Mouse (Mus musculus) myocyte (in vitro differentiated cells): ENCODE data around the gene Dcaf17. TPM values are rescaled to one million over a fixed set of nuclear protein-coding genes. Genes with fewer than 3 reads are reported as not detected.

Experiments used
- H3K27me3 ChIP-seq: one replicate; pipeline ENCODE4 v1.6.1; 2011; ENCODE audit not compliant: control insufficient read depth, insufficient read depth, insufficient read length
- H3K36me3 ChIP-seq: one replicate; pipeline ENCODE4 v1.6.1; 2011; ENCODE audit not compliant: control insufficient read depth, insufficient read depth
- H3K4me2 ChIP-seq: one replicate; pipeline ENCODE4 v1.6.1; 2011; ENCODE audit warnings: low read depth, control low read depth
- H3K4me3 ChIP-seq: one replicate; pipeline ENCODE4 v1.5.1; 2011; ENCODE audit warnings: mild to moderate bottlenecking, control low read depth, moderate library complexity
- H3K79me2 ChIP-seq: one replicate; pipeline ENCODE4 v1.6.1; 2011; ENCODE audit not compliant: control insufficient read depth, insufficient read depth
- H3ac ChIP-seq: one replicate; pipeline ENCODE4 v1.6.1; 2011; ENCODE audit not compliant: control insufficient read depth, insufficient read length
- CEBPB ChIP-seq: IDR thresholded peaks from 2 replicates; pipeline ENCODE4 v1.6.1; 2011; ENCODE audit warnings: mild to moderate bottlenecking, moderate library complexity; ENCODE audit not compliant: poor library complexity, insufficient read depth, severe bottlenecking
- E2F4 ChIP-seq: IDR thresholded peaks from one replicate; pipeline ENCODE4 v1.6.1; 2011; ENCODE audit warnings: mild to moderate bottlenecking, control low read depth, moderate library complexity; ENCODE audit not compliant: insufficient read depth
- MAX ChIP-seq: IDR thresholded peaks from one replicate; pipeline ENCODE4 v1.6.1; 2011; ENCODE audit warnings: low read depth, mild to moderate bottlenecking, control low read depth
- MYOD1 ChIP-seq, 3 experiments: IDR thresholded peaks; one replicate each; pipeline ENCODE4 v1.6.1; 2011; ENCODE audit warnings: control low read depth in 2 of 3, low read depth in 2 of 3, mild to moderate bottlenecking in 2 of 3, moderate library complexity in 1 of 3; ENCODE audit not compliant: insufficient read length in 2 of 3, control insufficient read depth in 1 of 3
- MYOG ChIP-seq, 3 experiments: IDR thresholded peaks; one replicate each; pipeline ENCODE4 v1.6.1; 2011; ENCODE audit warnings: control low read depth in 2 of 3, low read depth in 2 of 3, mild to moderate bottlenecking in 2 of 3; ENCODE audit not compliant: insufficient read length in 2 of 3, control insufficient read depth in 1 of 3, insufficient read depth in 1 of 3
- POLR2A ChIP-seq: IDR thresholded peaks from one replicate; pipeline ENCODE4 v1.6.1; 2011; ENCODE audit warnings: low read depth, mild to moderate bottlenecking, control low read depth, moderate library complexity; ENCODE audit not compliant: insufficient read length
- POLR2AphosphoS2 ChIP-seq: IDR thresholded peaks from one replicate; pipeline ENCODE4 v1.6.1; 2011; ENCODE audit warnings: low read depth, control low read depth; ENCODE audit not compliant: insufficient read length
- REST ChIP-seq: IDR thresholded peaks from one replicate; pipeline ENCODE4 v1.6.1; 2011; ENCODE audit warnings: mild to moderate bottlenecking, control low read depth, moderate library complexity; ENCODE audit not compliant: insufficient read depth, insufficient read length
- SRF ChIP-seq: IDR thresholded peaks from one replicate; pipeline ENCODE4 v1.6.1; 2011; ENCODE audit warnings: low read depth; ENCODE audit not compliant: control insufficient read depth, insufficient read length
- TCF12 ChIP-seq: IDR thresholded peaks from one replicate; pipeline ENCODE4 v1.6.1; 2011; ENCODE audit warnings: mild to moderate bottlenecking, control low read depth; ENCODE audit not compliant: poor library complexity, insufficient read depth, severe bottlenecking
- TCF3 ChIP-seq: IDR thresholded peaks from one replicate; pipeline ENCODE4 v1.6.1; 2011; ENCODE audit warnings: low read depth, control low read depth; ENCODE audit not compliant: insufficient read length
- USF1 ChIP-seq: IDR thresholded peaks from one replicate; pipeline ENCODE4 v1.6.1; 2011; ENCODE audit warnings: low read depth, mild to moderate bottlenecking, control low read depth, moderate library complexity
- polyA plus RNA-seq: library from polyadenylated mRNA; unstranded; fragments of >200 nt; fragmentation: generic; extraction: Trizol; gene quantifications from one replicate; pipeline ENCODE4 v1.2.1, GENCODE M21; 2012; ENCODE audit warnings: missing spikeins

The Dcaf17 gene
- polyA plus RNA-seq, 1 experiment: 1.9 TPM

DNA sequence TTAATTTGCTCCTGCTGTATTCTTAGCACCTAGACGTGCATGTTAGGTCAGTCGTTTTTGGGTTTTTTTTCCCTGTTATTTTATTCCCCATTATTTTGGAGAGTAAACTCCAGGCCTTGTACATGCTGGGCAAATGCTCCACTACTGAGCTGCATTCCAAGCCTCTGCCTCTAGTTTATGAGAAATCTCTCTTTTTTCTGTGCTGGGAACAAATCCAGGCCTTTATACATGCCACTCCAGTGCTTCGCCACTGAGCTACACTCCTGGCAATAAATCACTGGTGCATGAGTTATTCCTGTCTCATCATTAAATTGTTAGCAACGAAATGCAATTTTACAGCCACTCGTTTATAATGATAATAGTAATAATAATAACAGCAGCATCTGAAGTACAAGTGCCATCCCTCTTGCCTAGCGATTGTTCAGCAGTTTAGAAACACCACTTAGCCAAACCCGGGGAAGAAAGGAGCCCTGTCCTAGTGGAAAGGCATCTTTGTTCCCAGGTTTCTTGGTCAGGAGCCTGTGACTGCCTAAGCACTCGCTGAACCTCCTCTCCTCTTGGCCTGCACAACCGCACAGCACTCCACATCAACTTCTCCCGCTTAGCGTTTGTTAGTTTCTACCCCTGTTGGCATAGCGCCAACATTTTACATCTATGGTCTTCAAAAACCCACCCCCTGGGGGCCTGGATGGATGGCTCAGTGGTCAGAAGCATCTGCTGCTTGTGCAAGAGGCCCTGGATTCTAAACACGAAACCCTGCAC is 67.3 kb downstream of the Dcaf17 start:
- Histone ChIP-seq H3K4me2 (no peak overlapping the region), H3K79me2 (no peaks in the 10 kb centered on the region), H3K36me3 (no peaks in the 10 kb centered on the region), H3ac (no peak overlapping the region), H3K4me3 (no peak overlapping the region), H3K27me3 (no peaks in the 10 kb centered on the region)
- TF ChIP-seq MYOD1 (IDR thresholded peaks at IDR 0.05; ENCODE audit: control insufficient read depth in 1 of 3, insufficient read length in 2 of 3, low read depth in 2 of 3) (no peak), E2F4 (no peak)

DNA sequence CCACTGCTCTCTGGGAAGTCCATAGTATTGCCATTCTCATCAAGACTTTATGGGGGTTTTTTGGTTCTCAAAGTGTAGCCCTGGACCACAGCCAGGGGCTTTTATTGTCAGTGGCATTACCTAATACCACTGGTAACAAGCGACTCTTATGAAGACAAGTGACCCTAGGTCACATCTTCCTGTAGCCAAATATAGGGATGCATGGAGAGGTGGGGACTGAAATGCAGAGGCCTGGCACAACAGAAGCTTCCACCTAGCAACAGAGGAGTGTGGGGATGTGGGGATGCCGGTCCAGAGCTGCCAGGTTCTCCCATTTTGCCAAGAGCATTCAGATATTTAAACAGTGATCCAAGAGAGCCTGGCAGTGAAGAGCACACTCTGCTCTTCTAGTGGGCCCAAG is 68.5 kb downstream of the Dcaf17 start:
- Histone ChIP-seq H3ac (no peak overlapping the region), H3K79me2 (no peaks in the 10 kb centered on the region), H3K4me2 (no peak overlapping the region), H3K4me3 (no peak overlapping the region), H3K27me3 (no peaks in the 10 kb centered on the region), H3K36me3 (no peaks in the 10 kb centered on the region)
- TF ChIP-seq REST (no peak), TCF12 (no peak), POLR2A (no peak), CEBPB (no peak), MYOD1 (IDR thresholded peaks at IDR 0.05; ENCODE audit: control insufficient read depth in 1 of 3, insufficient read length in 2 of 3, low read depth in 2 of 3) (no peak), POLR2AphosphoS2 (no peak), MAX (no peak), USF1 (no peak), MYOG (IDR thresholded peaks at IDR 0.05; ENCODE audit: control insufficient read depth in 1 of 3, insufficient read depth in 1 of 3, insufficient read length in 2 of 3, low read depth in 2 of 3) (no peak), TCF3 (no peak), E2F4 (no peak), SRF (no peak)

DNA sequence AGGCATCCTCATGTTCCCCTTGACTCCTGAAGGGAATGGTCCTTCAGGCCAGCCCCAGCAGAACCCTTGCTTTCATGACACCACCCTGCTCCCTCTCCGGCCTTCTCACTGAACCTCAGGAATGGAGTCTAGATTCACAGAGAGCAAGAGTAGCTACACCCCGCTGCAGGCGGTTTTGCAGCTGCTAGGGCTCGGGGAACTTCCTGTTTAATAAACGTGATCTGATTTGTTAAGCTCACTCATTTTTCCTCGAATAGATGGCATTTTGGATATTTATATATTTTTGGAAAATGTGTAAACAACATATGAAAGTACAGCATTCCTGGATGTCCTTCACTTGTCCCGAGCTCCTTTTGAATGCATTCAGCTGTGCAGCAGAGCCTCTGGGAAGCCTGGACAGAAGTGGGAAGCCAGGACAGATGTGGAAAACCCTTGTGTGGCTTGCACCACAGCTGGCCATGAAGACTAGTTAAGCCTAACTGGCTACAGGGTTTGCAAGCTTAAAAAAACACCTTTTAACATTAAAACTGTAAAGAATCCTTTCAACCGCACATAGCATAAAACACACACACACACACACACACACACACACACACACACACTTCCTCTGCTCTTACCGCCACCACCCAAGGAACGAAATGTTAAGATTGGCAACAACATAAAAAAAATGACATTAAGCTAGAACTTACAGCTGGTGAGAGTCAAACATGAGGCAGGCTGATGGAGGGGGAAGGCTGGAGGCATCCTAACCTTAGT is 72.8 kb downstream of the Dcaf17 start:
- Histone ChIP-seq H3K4me2 (no peak overlapping the region), H3K36me3 (no peaks in the 10 kb centered on the region), H3K79me2 (no peaks in the 10 kb centered on the region), H3ac (no peak overlapping the region), H3K27me3 (no peaks in the 10 kb centered on the region), H3K4me3 (no peak overlapping the region)
- TF ChIP-seq MYOG (IDR thresholded peaks at IDR 0.05; ENCODE audit: control insufficient read depth in 1 of 3, insufficient read depth in 1 of 3, insufficient read length in 2 of 3, low read depth in 2 of 3) (no peak), SRF (no peak), POLR2AphosphoS2 (no peak), TCF12 (no peak), MAX (no peak), USF1 (no peak), E2F4 (no peak), MYOD1 (IDR thresholded peaks at IDR 0.05; ENCODE audit: control insufficient read depth in 1 of 3, insufficient read length in 2 of 3, low read depth in 2 of 3) (no peak)

DNA sequence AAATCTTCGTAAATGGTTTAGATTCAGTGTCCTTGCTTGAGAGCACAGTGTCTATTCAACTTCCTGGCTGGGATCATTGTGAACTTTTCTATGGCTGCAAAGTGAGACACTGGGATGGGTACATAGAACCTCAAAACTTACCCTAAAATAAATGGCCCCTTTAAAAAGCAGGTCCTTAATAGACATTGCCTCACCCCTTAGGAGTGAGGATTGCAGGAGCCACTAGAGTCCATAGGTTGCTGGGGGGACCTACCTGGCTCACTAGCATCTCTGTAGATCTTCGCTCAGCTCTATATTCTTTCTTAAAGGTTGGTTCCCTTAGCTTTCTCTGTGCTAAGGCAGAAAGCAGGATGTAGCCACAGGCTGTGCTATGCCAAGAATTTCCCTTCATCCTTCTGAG is 75.2 kb downstream of the Dcaf17 start:
- no peak for TF ChIP-seq TCF12
- no peak for TF ChIP-seq POLR2A
- TF ChIP-seq SRF: no peak
- no peak for TF ChIP-seq USF1
- TF ChIP-seq REST: no peak
- no peak for TF ChIP-seq MAX
- no peak for TF ChIP-seq CEBPB
- TF ChIP-seq POLR2AphosphoS2: no peak
- no peak for TF ChIP-seq MYOD1 (IDR thresholded peaks at IDR 0.05; ENCODE audit: control insufficient read depth in 1 of 3, insufficient read length in 2 of 3, low read depth in 2 of 3)
- no peak for TF ChIP-seq TCF3
- TF ChIP-seq MYOG (IDR thresholded peaks at IDR 0.05; ENCODE audit: control insufficient read depth in 1 of 3, insufficient read depth in 1 of 3, insufficient read length in 2 of 3, low read depth in 2 of 3): no peak
- no peak for TF ChIP-seq E2F4
- H3K4me3 ChIP-seq: no peak overlapping the region
- no peaks in the 10 kb centered on the region for H3K36me3 ChIP-seq
- H3K27me3 ChIP-seq: no peaks in the 10 kb centered on the region
- no peak overlapping the region for H3K4me2 ChIP-seq
- no peaks in the 10 kb centered on the region for H3K79me2 ChIP-seq
- no peak overlapping the region for H3ac ChIP-seq
